Mouse (Mus musculus): ENCODE results near the gene Lrpap1. TPM values are rescaled to one million over a fixed set of nuclear protein-coding genes. Genes with fewer than 3 reads are reported as not detected.

Gene Lrpap1
- polyA plus RNA-seq, 1 experiment from 2014 or later, result 136 TPM

GRCm38 (mm10) chr5:35084913-35085312, 20.7 kb downstream of the Lrpap1 start:
- no peak for DNase-seq
- H3K27me3 ChIP-seq (ENCODE audit: control insufficient read depth, insufficient read depth, low read length), result no peaks in the 10 kb centered on the region
- H3K36me3 ChIP-seq (ENCODE audit: control insufficient read depth, insufficient read depth, low read length), result no peaks in the 10 kb centered on the region
- 73% methylated on average over 3 of the region's 3 CpGs for WGBS
- ATAC-seq (ENCODE audit: low FRiP score, low TSS enrichment), result no peak
- H3K27ac ChIP-seq (replicated peaks; ENCODE audit: low read depth, low read length), result no peak overlapping the region
- H3K9me3 ChIP-seq (ENCODE audit: control insufficient read depth, low read length), result no peaks in the 10 kb centered on the region
- H3K4me3 ChIP-seq (replicated peaks; ENCODE audit: low read depth, low read length), result no peak overlapping the region
- H3K9ac ChIP-seq (replicated peaks; ENCODE audit: low read length), result no peak overlapping the region
- no peaks in the 10 kb centered on the region for H3K4me1 ChIP-seq (ENCODE audit: control insufficient read depth, insufficient read depth, low read length)
- no peak overlapping the region for H3K4me2 ChIP-seq (ENCODE audit: low read length)

DNA sequence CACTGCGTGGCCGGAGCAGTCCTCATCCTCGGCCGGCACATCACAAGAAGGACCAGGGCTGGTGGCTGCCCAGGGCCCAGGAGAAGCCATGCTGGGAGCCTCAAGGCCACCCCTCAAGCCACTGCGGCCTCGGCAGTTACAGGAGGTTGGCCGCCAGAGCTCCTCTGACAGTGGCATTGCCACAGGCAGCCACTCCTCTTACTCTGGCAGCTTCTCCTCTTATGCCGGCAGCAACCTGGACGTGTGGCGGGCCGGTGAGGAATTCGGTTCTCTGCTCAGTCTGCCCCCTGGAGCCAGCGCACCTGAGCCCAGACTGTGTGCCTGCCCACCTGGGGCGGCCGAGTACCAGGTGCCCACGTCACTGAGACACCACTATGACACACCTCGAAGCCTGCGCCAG, 26.5 kb downstream of the Lrpap1 start:
- H3K4me1 ChIP-seq (ENCODE audit: control insufficient read depth, insufficient read depth, low read length), result no peaks in the 10 kb centered on the region
- WGBS, result 23% methylated on average over 18 of the region's 18 CpGs

DNA sequence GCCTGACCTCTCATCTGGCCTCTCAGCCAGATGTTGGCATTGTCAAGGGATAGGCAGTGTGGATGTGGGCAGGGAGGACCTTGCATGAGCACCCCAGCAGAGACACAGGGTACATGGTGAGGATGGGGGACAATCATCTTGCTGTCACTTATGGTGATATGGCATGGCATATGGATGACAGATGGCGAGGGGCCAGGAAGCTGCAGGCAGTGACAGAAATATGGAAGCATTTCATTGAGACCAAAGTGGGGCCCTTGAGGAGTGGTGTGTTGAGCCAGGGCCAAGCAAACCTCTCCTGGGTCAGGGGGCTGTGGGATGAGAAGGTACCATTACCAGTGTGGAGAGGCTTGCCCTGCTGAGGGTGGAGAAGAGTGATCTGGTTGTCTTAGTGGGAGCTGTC, 29.2 kb downstream of the Lrpap1 start:
- Histone ChIP-seq H3K9ac (replicated peaks; ENCODE audit: low read length) (no peak overlapping the region), H3K27ac (replicated peaks; ENCODE audit: low read depth, low read length) (no peak overlapping the region), H3K36me3 (ENCODE audit: control insufficient read depth, insufficient read depth, low read length) (no peaks in the 10 kb centered on the region), H3K9me3 (ENCODE audit: control insufficient read depth, low read length) (no peaks in the 10 kb centered on the region), H3K4me2 (ENCODE audit: low read length) (no peak overlapping the region), H3K27me3 (ENCODE audit: control insufficient read depth, insufficient read depth, low read length) (no peaks in the 10 kb centered on the region; the same call in 1 of the 2 replicates), H3K4me1 (ENCODE audit: control insufficient read depth, insufficient read depth, low read length) (no peaks in the 10 kb centered on the region), H3K4me3 (replicated peaks; ENCODE audit: low read depth, low read length) (no peak overlapping the region)
- ATAC-seq (ENCODE audit: low FRiP score, low TSS enrichment) (no peak), DNase-seq (no peak)
- WGBS, result 93% methylated on average over 1 of the region's 1 CpGs

More for the DNA sequence above, 26.5 kb downstream of the Lrpap1 start:
- Histone ChIP-seq H3K9me3 (ENCODE audit: control insufficient read depth, low read length) (no peaks in the 10 kb centered on the region), H3K27ac (replicated peaks; ENCODE audit: low read depth, low read length) (no peak overlapping the region), H3K27me3 (ENCODE audit: control insufficient read depth, insufficient read depth, low read length) (no peaks in the 10 kb centered on the region; the same call in 1 of the 2 replicates), H3K9ac (replicated peaks; ENCODE audit: low read length) (no peak overlapping the region), H3K4me2 (ENCODE audit: low read length) (no peak overlapping the region), H3K36me3 (ENCODE audit: control insufficient read depth, insufficient read depth, low read length) (no peaks in the 10 kb centered on the region), H3K4me3 (replicated peaks; ENCODE audit: low read depth, low read length) (no peak overlapping the region)
- ATAC-seq (ENCODE audit: low FRiP score, low TSS enrichment) (no peak), DNase-seq (no peak)

- Histone ChIP-seq H3K4me1 (ENCODE audit: control insufficient read depth, insufficient read depth, low read length) (0 out of 2 replicates have a peak, but pooled peaks cover 6% of the 10 kb centered on the region), H3K9ac (replicated peaks; ENCODE audit: low read length) (no peak overlapping the region), H3K27ac (replicated peaks; ENCODE audit: low read depth, low read length) (no peak overlapping the region), H3K27me3 (ENCODE audit: control insufficient read depth, insufficient read depth, low read length) (no peaks in the 10 kb centered on the region; the same call in 1 of the 2 replicates), H3K9me3 (ENCODE audit: control insufficient read depth, low read length) (no peaks in the 10 kb centered on the region), H3K4me2 (ENCODE audit: low read length) (no peak overlapping the region), H3K36me3 (ENCODE audit: control insufficient read depth, insufficient read depth, low read length) (no peaks in the 10 kb centered on the region), H3K4me3 (replicated peaks; ENCODE audit: low read depth, low read length) (no peak overlapping the region)
- DNase-seq (no peak), ATAC-seq (ENCODE audit: low FRiP score, low TSS enrichment) (no peak)
- 70% methylated on average over 9 of the region's 9 CpGs for WGBS
These were observed 31.6 kb downstream of the Lrpap1 start for GRCm38 (mm10) chr5:35073992-35074391.

- H3K4me1 ChIP-seq (ENCODE audit: control insufficient read depth, insufficient read depth, low read length), result 0 out of 2 replicates have a peak, but pooled peaks cover 6% of the 10 kb centered on the region
- H3K4me3 ChIP-seq (replicated peaks; ENCODE audit: low read depth, low read length), result no peak overlapping the region
- WGBS, result 76% methylated on average over 11 of the region's 11 CpGs
- H3K27ac ChIP-seq (replicated peaks; ENCODE audit: low read depth, low read length), result no peak overlapping the region
- H3K36me3 ChIP-seq (ENCODE audit: control insufficient read depth, insufficient read depth, low read length), result no peaks in the 10 kb centered on the region
- no peak for ATAC-seq (ENCODE audit: low FRiP score, low TSS enrichment)
- no peaks in the 10 kb centered on the region for H3K9me3 ChIP-seq (ENCODE audit: control insufficient read depth, low read length)
- H3K9ac ChIP-seq (replicated peaks; ENCODE audit: low read length), result no peak overlapping the region
- H3K27me3 ChIP-seq (ENCODE audit: control insufficient read depth, insufficient read depth, low read length), result no peaks in the 10 kb centered on the region
- H3K4me2 ChIP-seq (ENCODE audit: low read length), result no peak overlapping the region
- no peak for DNase-seq
These were observed 32.3 kb downstream of the Lrpap1 start for GRCm38 (mm10) chr5:35073235-35073634.

GRCm38 (mm10) chr5:35071855-35072254, 33.7 kb downstream of the Lrpap1 start:
- no peaks in the 10 kb centered on the region for H3K27me3 ChIP-seq (ENCODE audit: control insufficient read depth, insufficient read depth, low read length)
- DNase-seq (no peak), ATAC-seq (ENCODE audit: low FRiP score, low TSS enrichment) (no peak)
- H3K4me2 ChIP-seq (ENCODE audit: low read length), result no peak overlapping the region
- no peak overlapping the region for H3K27ac ChIP-seq (replicated peaks; ENCODE audit: low read depth, low read length)
- no peaks in the 10 kb centered on the region for H3K9me3 ChIP-seq (ENCODE audit: control insufficient read depth, low read length)
- H3K4me1 ChIP-seq (ENCODE audit: control insufficient read depth, insufficient read depth, low read length), result 0 out of 2 replicates have a peak, but pooled peaks cover 6% of the 10 kb centered on the region
- WGBS, result 95% methylated on average over 6 of the region's 6 CpGs
- H3K36me3 ChIP-seq (ENCODE audit: control insufficient read depth, insufficient read depth, low read length), result no peaks in the 10 kb centered on the region
- no peak overlapping the region for H3K9ac ChIP-seq (replicated peaks; ENCODE audit: low read length)
- no peak overlapping the region for H3K4me3 ChIP-seq (replicated peaks; ENCODE audit: low read depth, low read length)

GRCm38 (mm10) chr5:35070953-35071352, 34.6 kb downstream of the Lrpap1 start:
- no peak overlapping the region for H3K27ac ChIP-seq (replicated peaks; ENCODE audit: low read depth, low read length)
- H3K4me2 ChIP-seq (ENCODE audit: low read length), result no peak overlapping the region
- H3K4me1 ChIP-seq (ENCODE audit: control insufficient read depth, insufficient read depth, low read length), result 0 out of 2 replicates have a peak, but pooled peaks cover 6% of the 10 kb centered on the region
- no peaks in the 10 kb centered on the region for H3K9me3 ChIP-seq (ENCODE audit: control insufficient read depth, low read length)
- peak; percentile 43 for DNase-seq
- H3K36me3 ChIP-seq (ENCODE audit: control insufficient read depth, insufficient read depth, low read length), result no peaks in the 10 kb centered on the region
- no peak overlapping the region for H3K4me3 ChIP-seq (replicated peaks; ENCODE audit: low read depth, low read length)
- no peak; the same call in 1 of the 2 replicates for ATAC-seq (ENCODE audit: low FRiP score, low TSS enrichment)
- WGBS, result 53% methylated on average over 7 of the region's 7 CpGs
- H3K27me3 ChIP-seq (ENCODE audit: control insufficient read depth, insufficient read depth, low read length), result no peaks in the 10 kb centered on the region
- no peak overlapping the region; the same call in 1 of the 2 replicates for H3K9ac ChIP-seq (replicated peaks; ENCODE audit: low read length)

- ATAC-seq (ENCODE audit: low FRiP score, low TSS enrichment), result no peak
- 89% methylated on average over 8 of the region's 8 CpGs for WGBS
These were observed 35.3 kb downstream of the Lrpap1 start for GRCm38 (mm10) chr5:35070314-35070713.

DNA sequence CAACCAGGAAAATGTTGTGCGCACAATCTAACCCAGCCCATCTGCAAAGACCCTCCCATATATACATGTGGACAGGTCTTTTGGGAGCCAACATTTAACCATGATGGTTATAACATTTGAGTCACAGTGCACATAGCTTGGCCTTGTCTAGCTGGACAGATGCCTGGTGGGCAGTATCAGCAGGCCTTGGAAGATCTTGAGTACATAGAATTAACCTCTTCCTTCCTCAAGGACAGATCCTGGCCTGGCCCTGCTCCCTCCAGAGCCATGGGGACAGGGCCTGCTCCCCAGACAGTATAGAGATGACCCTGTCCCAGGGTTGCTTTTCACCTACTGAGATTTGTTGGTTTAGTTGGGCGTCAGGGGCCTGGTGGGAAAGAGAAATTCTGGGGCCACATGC, 35.7 kb downstream of the Lrpap1 start:
- 83% methylated on average over 2 of the region's 2 CpGs for WGBS
- Histone ChIP-seq H3K27ac (replicated peaks; ENCODE audit: low read depth, low read length) (no peak overlapping the region), H3K27me3 (ENCODE audit: control insufficient read depth, insufficient read depth, low read length) (no peaks in the 10 kb centered on the region), H3K4me3 (replicated peaks; ENCODE audit: low read depth, low read length) (no peak overlapping the region), H3K4me2 (ENCODE audit: low read length) (no peak overlapping the region), H3K4me1 (ENCODE audit: control insufficient read depth, insufficient read depth, low read length) (0 out of 2 replicates have a peak, but pooled peaks cover 6% of the 10 kb centered on the region), H3K36me3 (ENCODE audit: control insufficient read depth, insufficient read depth, low read length) (no peaks in the 10 kb centered on the region), H3K9me3 (ENCODE audit: control insufficient read depth, low read length) (no peaks in the 10 kb centered on the region), H3K9ac (replicated peaks; ENCODE audit: low read length) (no peak overlapping the region)
- ATAC-seq (ENCODE audit: low FRiP score, low TSS enrichment) (no peak), DNase-seq (no peak)

More at GRCm38 (mm10) chr5:35070314-35070713, 35.3 kb downstream of the Lrpap1 start:
- DNase-seq, result no peak
- no peak overlapping the region for H3K9ac ChIP-seq (replicated peaks; ENCODE audit: low read length)
- no peaks in the 10 kb centered on the region for H3K27me3 ChIP-seq (ENCODE audit: control insufficient read depth, insufficient read depth, low read length)
- H3K4me1 ChIP-seq (ENCODE audit: control insufficient read depth, insufficient read depth, low read length), result 0 out of 2 replicates have a peak, but pooled peaks cover 6% of the 10 kb centered on the region
- H3K4me3 ChIP-seq (replicated peaks; ENCODE audit: low read depth, low read length), result no peak overlapping the region
- no peak overlapping the region for H3K4me2 ChIP-seq (ENCODE audit: low read length)
- H3K27ac ChIP-seq (replicated peaks; ENCODE audit: low read depth, low read length), result no peak overlapping the region
- no peaks in the 10 kb centered on the region for H3K9me3 ChIP-seq (ENCODE audit: control insufficient read depth, low read length)
- no peaks in the 10 kb centered on the region for H3K36me3 ChIP-seq (ENCODE audit: control insufficient read depth, insufficient read depth, low read length)

All from midbrain, embryonic 14.5 days (tissue).